Mouse (Mus musculus): ENCODE data around the gene Pianp. TPM values are rescaled to one million over a fixed set of nuclear protein-coding genes. Genes with fewer than 3 reads are reported as not detected.

The Pianp gene
- polyA plus RNA-seq, 1 experiment from 2014 or later, result 47.8 TPM

DNA sequence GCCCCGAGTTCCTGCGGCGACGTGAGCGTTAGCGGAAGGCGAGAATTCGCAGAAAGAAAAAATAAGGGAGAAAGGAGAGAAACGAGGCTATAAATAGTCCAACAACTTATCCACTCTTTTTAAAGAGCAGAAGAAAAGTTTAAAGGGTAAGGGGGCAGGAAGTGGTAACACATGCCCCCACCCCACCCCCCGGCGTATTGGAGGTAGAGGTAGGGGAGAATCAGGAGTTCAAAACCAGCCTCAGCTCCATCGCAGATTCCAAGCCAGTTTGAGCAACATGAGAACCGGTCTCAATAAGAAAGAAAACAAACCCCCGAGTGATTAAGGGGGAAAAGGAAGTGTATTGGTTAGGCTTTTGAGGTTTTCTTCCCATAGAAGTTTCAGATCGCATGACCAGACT lies 30.7 kb upstream of the Pianp start:
- peaks cover 20% of the 10 kb centered on the region for H3K36me3 ChIP-seq (replicated peaks; ENCODE audit: control insufficient read depth, insufficient read depth)
- ATAC-seq (ENCODE audit: low FRiP score) (peak; percentile 3; the same call in 1 of the 2 replicates), DNase-seq (ENCODE audit: low spot score) (no peak)
- peak overlapping the region; percentile 90 for H3K4me2 ChIP-seq (replicated peaks)
- peak overlapping the region; percentile 86 for H3K27ac ChIP-seq
- H3K9me3 ChIP-seq (ENCODE audit: control insufficient read depth, low read length), result no peaks in the 10 kb centered on the region
- 18% methylated on average over 15 of the region's 15 CpGs for WGBS
- H3K4me1 ChIP-seq (replicated peaks; ENCODE audit: control insufficient read depth, insufficient read depth, low read length), result peaks cover 7% of the 10 kb centered on the region
- peak overlapping the region; percentile 55 for H3K4me3 ChIP-seq (replicated peaks; ENCODE audit: low read length)
- H3K27me3 ChIP-seq (ENCODE audit: control insufficient read depth, insufficient read depth, low read length), result no peaks in the 10 kb centered on the region
- H3K9ac ChIP-seq, result peak overlapping the region; percentile 74

DNA sequence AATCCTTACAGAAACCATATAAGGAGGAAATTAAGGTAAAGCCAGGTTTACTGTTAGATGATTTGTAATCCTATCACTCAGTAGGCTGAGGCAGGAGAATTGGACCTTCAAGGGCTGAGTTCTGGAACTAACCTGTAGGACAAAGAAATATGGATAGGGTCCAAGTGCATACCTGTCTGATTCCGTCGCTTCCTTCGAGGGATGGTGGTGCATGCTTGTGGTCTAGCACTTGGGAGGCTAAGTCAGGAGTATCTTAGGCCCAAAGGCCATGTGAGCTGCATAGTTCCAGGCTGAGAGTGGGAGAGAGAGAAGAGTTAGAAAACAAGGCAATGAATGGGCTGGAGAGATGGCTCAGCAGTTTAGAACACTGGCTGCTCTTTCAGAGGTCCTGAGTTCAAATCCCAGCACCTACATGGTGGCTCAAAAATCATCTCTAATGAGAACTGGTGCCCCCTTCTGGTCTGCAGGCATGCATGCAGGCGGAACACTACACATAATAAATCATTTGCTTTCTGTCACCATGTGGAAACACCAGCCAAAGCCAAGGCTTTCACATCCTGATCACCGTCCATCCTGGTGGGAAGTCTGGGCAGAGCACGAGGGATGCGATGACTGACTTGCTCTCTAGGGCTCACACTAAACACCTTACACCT lies 29.9 kb upstream of the Pianp start:
- Histone ChIP-seq H3K36me3 (replicated peaks; ENCODE audit: control insufficient read depth, insufficient read depth) (peaks cover 12% of the 10 kb centered on the region), H3K27ac (no peak overlapping the region), H3K4me1 (replicated peaks; ENCODE audit: control insufficient read depth, insufficient read depth, low read length) (peaks cover 7% of the 10 kb centered on the region), H3K4me2 (replicated peaks) (peak overlapping the region; percentile 90), H3K9ac (no peak overlapping the region), H3K4me3 (replicated peaks; ENCODE audit: low read length) (peak overlapping the region; percentile 55; the same call in 1 of the 2 replicates), H3K27me3 (ENCODE audit: control insufficient read depth, insufficient read depth, low read length) (no peaks in the 10 kb centered on the region), H3K9me3 (ENCODE audit: control insufficient read depth, low read length) (no peaks in the 10 kb centered on the region)
- no peak for DNase-seq (ENCODE audit: low spot score)
- 98% methylated on average over 7 of the region's 7 CpGs for WGBS
- no peak for ATAC-seq (ENCODE audit: low FRiP score)

DNA sequence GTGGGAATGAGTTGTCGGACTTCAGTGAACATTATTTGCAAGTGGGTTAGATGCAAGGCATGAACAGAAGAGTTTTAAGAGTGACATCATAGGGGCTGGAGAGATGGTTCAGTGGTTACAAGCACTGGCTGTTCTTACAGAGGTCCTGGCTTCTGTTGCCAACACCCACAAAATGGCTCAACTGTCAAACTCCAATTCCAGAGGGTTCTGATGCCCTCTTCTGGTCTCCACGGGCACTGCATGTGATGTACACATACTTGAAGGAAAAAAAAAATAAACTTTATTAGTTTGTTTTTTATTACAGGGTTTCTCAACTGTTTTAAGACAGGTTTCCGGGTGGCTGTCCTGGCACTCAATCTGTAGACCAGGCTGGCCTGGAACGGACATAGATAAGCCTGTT lies 28.7 kb upstream of the Pianp start:
- Histone ChIP-seq H3K27me3 (ENCODE audit: control insufficient read depth, insufficient read depth, low read length) (no peaks in the 10 kb centered on the region), H3K4me2 (replicated peaks) (no peak overlapping the region), H3K27ac (no peak overlapping the region), H3K9ac (no peak overlapping the region), H3K9me3 (ENCODE audit: control insufficient read depth, low read length) (no peaks in the 10 kb centered on the region), H3K4me1 (replicated peaks; ENCODE audit: control insufficient read depth, insufficient read depth, low read length) (peaks cover 7% of the 10 kb centered on the region), H3K4me3 (replicated peaks; ENCODE audit: low read length) (no peak overlapping the region), H3K36me3 (replicated peaks; ENCODE audit: control insufficient read depth, insufficient read depth) (0 out of 2 replicates have a peak, but pooled peaks cover 1% of the 10 kb centered on the region)
- DNase-seq (ENCODE audit: low spot score) (peak; percentile 55), ATAC-seq (ENCODE audit: low FRiP score) (no peak)
- 69% methylated on average over 4 of the region's 4 CpGs for WGBS

DNA sequence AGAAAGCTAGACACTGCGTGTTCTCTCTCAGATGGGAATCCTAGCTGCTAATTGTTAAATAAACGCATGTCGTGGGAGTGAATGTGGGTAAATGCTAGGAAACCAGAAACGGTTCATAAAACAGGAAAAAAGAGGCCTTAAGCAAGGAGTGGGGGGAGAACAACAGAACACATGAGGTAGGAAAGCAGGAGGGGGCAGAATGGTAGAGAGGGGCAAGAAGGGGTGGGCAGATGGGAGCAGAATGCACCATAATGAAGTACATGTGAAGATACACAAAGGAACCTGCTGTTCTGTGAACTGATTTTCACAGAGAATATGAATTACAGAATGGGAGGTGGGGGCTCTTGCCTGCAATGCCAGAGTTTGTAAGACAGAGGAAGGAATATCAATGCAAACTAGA lies 4.3 kb upstream of the Pianp start:
- Histone ChIP-seq H3K4me1 (replicated peaks; ENCODE audit: control insufficient read depth, insufficient read depth, low read length) (peaks cover 11% of the 10 kb centered on the region; the same call in 1 of the 2 replicates), H3K4me3 (replicated peaks; ENCODE audit: low read length) (no peak overlapping the region), H3K9ac (no peak overlapping the region), H3K36me3 (replicated peaks; ENCODE audit: control insufficient read depth, insufficient read depth) (no peaks in the 10 kb centered on the region), H3K27me3 (ENCODE audit: control insufficient read depth, insufficient read depth, low read length) (peaks cover 26% of the 10 kb centered on the region), H3K4me2 (replicated peaks) (no peak overlapping the region), H3K27ac (no peak overlapping the region), H3K9me3 (ENCODE audit: control insufficient read depth, low read length) (no peaks in the 10 kb centered on the region)
- ATAC-seq (ENCODE audit: low FRiP score) (no peak), DNase-seq (ENCODE audit: low spot score) (no peak)
- 74% methylated on average over 4 of the region's 4 CpGs for WGBS

DNA sequence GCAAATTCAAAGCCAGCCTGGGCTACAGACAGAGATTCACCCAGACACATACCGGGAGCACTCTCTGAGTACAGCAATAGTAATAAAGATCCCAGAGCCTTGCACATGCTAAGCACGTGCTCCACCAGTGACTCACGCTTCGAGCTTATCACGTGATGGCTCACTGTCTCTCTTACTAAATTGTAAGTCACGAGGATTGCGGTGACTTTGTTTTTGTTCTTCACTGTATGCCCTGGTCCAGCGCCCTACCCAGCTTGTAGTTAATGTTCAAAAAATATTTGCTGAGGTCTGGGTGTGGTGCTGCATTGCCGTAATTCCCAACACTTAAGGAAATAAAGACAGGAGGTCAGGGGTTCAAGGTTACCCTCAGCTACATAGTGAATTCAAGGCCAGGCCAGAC lies 3.1 kb upstream of the Pianp start:
- Histone ChIP-seq H3K27ac (no peak overlapping the region), H3K36me3 (replicated peaks; ENCODE audit: control insufficient read depth, insufficient read depth) (no peaks in the 10 kb centered on the region), H3K4me3 (replicated peaks; ENCODE audit: low read length) (no peak overlapping the region), H3K9me3 (ENCODE audit: control insufficient read depth, low read length) (no peaks in the 10 kb centered on the region), H3K4me1 (replicated peaks; ENCODE audit: control insufficient read depth, insufficient read depth, low read length) (peaks cover 18% of the 10 kb centered on the region), H3K9ac (no peak overlapping the region), H3K27me3 (ENCODE audit: control insufficient read depth, insufficient read depth, low read length) (peaks cover 33% of the 10 kb centered on the region), H3K4me2 (replicated peaks) (no peak overlapping the region)
- ATAC-seq (ENCODE audit: low FRiP score) (no peak), DNase-seq (ENCODE audit: low spot score) (no peak)
- 85% methylated on average over 9 of the region's 9 CpGs for WGBS

DNA sequence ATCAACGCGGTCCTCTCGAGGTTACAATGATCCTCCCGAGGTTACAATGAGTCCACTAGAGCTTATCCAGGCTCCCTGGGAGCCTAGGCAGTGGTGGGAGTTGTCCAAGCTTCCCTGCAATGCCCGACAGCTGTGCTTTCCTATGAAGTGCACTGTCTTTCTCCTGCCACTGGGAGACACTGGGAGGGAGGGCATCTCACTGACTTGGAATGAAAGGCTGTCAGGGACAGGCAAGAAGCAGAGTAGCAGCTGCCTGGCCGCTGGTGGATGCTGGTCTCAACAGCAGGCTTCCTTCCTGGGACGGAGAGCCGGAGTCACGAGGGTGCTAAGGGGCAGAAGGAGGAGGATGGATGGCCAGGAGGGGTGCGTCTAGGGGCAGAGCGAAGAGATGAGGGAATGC lies 2.6 kb upstream of the Pianp start:
- Histone ChIP-seq H3K4me2 (replicated peaks) (peak overlapping the region; percentile 30), H3K4me3 (replicated peaks; ENCODE audit: low read length) (peak overlapping the region; percentile 12; the same call in 1 of the 2 replicates), H3K4me1 (replicated peaks; ENCODE audit: control insufficient read depth, insufficient read depth, low read length) (peaks cover 20% of the 10 kb centered on the region), H3K9ac (peak overlapping the region; percentile 24), H3K36me3 (replicated peaks; ENCODE audit: control insufficient read depth, insufficient read depth) (no peaks in the 10 kb centered on the region), H3K27ac (no peak overlapping the region), H3K9me3 (ENCODE audit: control insufficient read depth, low read length) (no peaks in the 10 kb centered on the region), H3K27me3 (ENCODE audit: control insufficient read depth, insufficient read depth, low read length) (peaks cover 38% of the 10 kb centered on the region)
- DNase-seq (ENCODE audit: low spot score) (peak; percentile 34), ATAC-seq (ENCODE audit: low FRiP score) (no peak)
- 10% methylated on average over 11 of the region's 11 CpGs for WGBS

DNA sequence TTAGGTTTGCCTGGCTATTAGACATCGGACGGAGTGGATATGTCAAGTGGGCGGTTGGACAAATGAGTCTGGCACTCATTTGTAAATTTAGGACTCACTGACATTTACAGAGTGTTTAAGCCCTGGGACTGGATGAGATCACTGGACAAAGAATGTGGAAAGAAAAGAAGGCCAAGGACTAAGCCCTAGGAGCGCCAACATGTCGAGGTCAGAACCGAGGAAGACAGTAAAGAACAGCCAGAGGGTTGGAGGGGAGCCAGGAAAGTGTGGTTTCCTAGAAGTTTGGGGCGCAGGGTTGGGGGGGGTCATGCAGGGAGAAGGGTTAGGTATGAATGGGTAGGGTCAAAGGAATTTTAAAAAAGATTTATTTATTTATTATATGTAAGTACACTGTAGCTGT lies 1.2 kb upstream of the Pianp start:
- Histone ChIP-seq H3K27ac (no peak overlapping the region), H3K4me3 (replicated peaks; ENCODE audit: low read length) (no peak overlapping the region), H3K4me1 (replicated peaks; ENCODE audit: control insufficient read depth, insufficient read depth, low read length) (peaks cover 20% of the 10 kb centered on the region), H3K4me2 (replicated peaks) (no peak overlapping the region), H3K36me3 (replicated peaks; ENCODE audit: control insufficient read depth, insufficient read depth) (peaks cover 11% of the 10 kb centered on the region; the same call in 1 of the 2 replicates), H3K9ac (no peak overlapping the region), H3K9me3 (ENCODE audit: control insufficient read depth, low read length) (no peaks in the 10 kb centered on the region), H3K27me3 (ENCODE audit: control insufficient read depth, insufficient read depth, low read length) (peaks cover 51% of the 10 kb centered on the region)
- ATAC-seq (ENCODE audit: low FRiP score) (no peak), DNase-seq (ENCODE audit: low spot score) (no peak)
- 81% methylated on average over 7 of the region's 7 CpGs for WGBS

DNA sequence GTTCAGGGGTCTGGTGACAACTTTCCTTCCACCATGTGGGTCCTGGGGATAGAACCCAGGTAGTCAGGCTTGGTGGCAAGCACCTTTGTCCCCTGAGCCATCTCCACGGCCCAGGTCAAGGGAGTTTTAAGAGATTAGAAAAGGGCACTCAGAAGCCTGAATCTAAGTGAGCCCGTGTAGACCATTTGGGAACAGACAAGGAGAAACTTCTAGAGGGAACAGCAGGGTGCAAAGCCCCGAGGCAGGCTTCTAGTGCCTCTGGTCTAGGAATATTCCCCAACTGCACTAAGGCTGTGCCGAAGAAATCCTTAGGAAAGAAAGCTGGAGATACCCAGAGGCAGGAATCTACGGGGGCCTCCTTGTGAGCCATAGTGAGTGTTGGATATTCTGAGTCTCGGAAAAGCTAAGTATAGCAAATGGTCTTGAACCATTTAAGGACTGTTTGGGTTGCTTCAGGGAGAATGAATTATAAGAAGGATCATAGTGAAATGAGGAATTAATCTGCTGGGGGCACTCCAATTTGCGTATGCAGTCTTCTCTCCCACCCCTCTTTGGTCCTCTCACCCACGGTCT lies 577 bp upstream of the Pianp start:
- whole genome bisulfite sequencing, result 46% methylated on average over 8 of the region's 8 CpGs
- ATAC-seq (ENCODE audit: low FRiP score), result no peak
- H3K27me3 ChIP-seq (ENCODE audit: control insufficient read depth, insufficient read depth, low read length), result peaks cover 55% of the 10 kb centered on the region
- peak overlapping the region; percentile 97 for H3K9ac ChIP-seq
- peak overlapping the region; percentile 88 for H3K27ac ChIP-seq
- peak overlapping the region; percentile 88 for H3K4me2 ChIP-seq (replicated peaks)
- H3K36me3 ChIP-seq (replicated peaks; ENCODE audit: control insufficient read depth, insufficient read depth), result peaks cover 17% of the 10 kb centered on the region; the same call in 1 of the 2 replicates
- H3K9me3 ChIP-seq (ENCODE audit: control insufficient read depth, low read length), result no peaks in the 10 kb centered on the region
- peak overlapping the region; percentile 87 for H3K4me3 ChIP-seq (replicated peaks; ENCODE audit: low read length)
- DNase-seq (ENCODE audit: low spot score), result no peak
- peaks cover 20% of the 10 kb centered on the region for H3K4me1 ChIP-seq (replicated peaks; ENCODE audit: control insufficient read depth, insufficient read depth, low read length)

DNA sequence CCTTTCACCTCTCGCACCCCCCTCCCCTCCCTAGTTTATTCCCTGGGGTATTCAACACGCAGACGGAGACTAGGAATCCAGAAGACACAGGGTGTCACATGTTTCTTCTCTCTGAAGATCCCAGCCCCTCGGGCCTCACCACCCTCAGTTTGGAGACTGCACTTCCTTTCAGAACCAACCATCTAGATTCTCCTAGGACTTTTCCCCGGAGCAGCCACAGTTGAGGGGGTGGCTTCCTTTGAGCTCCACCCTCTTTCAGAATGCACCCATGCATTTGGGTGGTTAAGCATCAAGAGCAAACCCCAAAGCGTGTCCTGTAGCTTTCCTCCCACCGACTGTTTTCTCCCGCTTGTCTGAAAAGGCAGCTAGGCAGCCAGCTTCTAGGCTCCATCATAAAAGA lies 1.6 kb downstream of the Pianp start:
- Histone ChIP-seq H3K9me3 (ENCODE audit: control insufficient read depth, low read length) (no peaks in the 10 kb centered on the region), H3K4me3 (replicated peaks; ENCODE audit: low read length) (peak overlapping the region; percentile 87), H3K27ac (0 out of 2 replicates have a peak overlapping the region, but pooled peaks have one; percentile 88), H3K4me2 (replicated peaks) (peak overlapping the region; percentile 88), H3K4me1 (replicated peaks; ENCODE audit: control insufficient read depth, insufficient read depth, low read length) (peaks cover 20% of the 10 kb centered on the region), H3K27me3 (ENCODE audit: control insufficient read depth, insufficient read depth, low read length) (peaks cover 55% of the 10 kb centered on the region), H3K9ac (peak overlapping the region; percentile 97), H3K36me3 (replicated peaks; ENCODE audit: control insufficient read depth, insufficient read depth) (peaks cover 28% of the 10 kb centered on the region; the same call in 1 of the 2 replicates)
- WGBS, result 5% methylated on average over 8 of the region's 8 CpGs
- DNase-seq (ENCODE audit: low spot score) (no peak), ATAC-seq (ENCODE audit: low FRiP score) (no peak)

Measured in hindbrain, embryonic 14.5 days (tissue).